Mouse (Mus musculus): ENCODE measurements around the gene Notch4.
A peak's percentile ranks its signal among the peaks of the same experiment; 100 is the strongest.

Gene Notch4

DNA sequence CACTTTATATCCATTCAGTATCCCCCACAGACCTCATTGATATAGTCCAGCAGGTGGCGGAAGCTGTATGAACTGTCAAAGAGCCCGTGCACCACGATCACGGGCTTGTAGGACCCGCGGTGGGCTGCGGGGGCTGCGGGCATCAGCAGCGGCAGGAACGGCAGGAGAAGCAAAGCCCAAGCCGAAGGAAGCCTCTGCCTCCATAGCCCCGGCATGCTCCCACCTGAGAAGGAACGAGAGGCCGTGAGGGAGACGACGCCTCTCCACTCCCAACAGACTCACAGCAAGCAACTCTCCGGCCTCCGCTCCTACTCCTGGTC, 62.7 kb downstream of the Notch4 start:
- peak; percentile 73 for DNase-seq (ENCODE audit: low spot score)

DNA sequence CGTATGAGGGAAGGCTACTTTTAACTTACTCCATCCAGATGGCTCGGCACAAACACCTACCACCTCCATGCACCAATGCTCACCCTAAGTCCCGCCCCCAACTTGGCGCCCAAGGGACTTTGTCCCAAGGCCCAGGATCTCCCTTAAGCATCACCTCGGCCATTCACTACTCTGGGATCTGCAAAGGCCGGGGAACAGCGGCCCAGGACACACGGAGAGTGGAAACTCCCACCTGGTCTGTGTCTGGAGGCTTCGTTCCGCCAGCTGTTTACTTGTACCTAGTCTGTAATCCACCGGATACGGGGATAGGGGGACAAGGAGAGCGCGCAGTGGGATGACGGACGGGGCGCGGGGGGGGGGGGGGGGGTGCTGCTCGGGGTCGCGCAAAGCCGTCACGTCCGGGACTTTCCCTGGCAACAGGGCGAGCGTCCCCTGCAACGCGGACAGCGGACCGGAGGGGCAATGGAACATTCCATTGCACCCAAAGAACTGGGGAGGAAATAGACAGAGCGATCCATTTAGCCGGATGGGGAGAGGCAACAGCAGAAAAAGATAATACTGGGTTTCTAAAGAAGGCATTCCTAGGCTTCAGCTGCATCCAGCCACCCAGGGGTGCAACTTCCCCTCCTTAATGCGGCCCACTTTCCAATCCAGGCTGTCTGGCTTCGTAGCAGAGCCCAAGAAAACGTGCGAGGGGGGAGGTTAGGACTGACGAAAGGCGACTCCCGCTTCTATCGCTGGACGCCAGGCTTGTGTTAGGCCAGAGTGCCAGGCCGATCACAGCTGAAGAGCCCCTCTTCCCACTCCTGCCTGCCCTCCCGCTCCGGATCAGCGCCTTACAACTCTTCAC, 63.2 kb downstream of the Notch4 start:
- DNase-seq (ENCODE audit: low spot score) = peak; percentile 87

DNA sequence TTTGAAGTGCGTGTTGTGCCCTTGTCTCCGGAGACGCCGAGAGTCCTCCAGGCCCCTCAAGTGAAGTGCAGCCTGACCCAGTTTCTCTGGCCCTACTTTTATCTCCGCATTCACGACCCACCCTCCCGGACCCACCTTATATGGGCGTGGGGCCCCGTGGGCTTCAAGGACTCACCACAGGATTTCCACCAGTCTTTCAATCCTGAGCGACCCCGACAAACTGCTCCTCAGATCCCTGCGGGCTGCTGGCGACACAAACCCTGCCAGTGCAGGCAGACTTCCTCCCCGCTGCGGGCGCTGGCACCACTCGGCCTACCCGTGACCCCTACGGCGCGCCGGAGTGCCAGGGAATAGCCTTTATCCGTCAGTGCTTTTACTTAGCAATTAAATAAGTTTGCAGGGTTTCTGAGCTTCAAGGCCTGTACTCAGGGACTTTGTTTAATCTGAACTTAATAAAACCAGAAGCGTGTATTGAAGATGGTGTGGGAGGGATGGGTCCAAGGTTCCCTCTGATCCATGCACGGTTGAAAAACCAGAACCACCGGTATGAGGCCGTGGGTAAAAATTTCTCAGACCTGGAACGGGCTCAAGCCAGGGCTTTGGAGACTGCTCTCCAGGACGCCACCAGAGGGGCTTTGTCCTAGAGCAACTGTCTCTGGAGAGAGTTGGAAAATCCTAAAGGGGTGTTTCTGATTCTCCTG, 64.0 kb downstream of the Notch4 start, which contains the start of gene Ppt2:
Gene Ppt2, minus strand, starts transcription at position 568 of the 701 bp plus-strand sequence.
- peak; percentile 64 for DNase-seq (ENCODE audit: low spot score)

DNA sequence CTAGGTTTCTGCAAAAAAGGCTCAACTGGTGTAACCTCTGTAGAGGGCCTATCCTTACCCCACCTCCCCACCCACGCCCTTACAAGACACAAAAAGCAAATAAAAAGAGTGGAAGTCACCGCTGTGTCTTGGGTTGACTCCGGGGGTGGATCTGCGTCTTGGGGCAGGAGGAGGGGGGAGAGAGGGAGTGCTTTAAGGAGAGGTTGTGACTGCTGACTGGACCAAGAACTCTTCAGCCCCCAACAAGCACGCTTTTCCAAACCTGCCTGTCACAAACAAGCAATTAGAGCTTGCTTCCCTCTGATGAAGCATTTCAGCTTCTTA, 64.5 kb downstream of the Notch4 start:
- no peak for DNase-seq (ENCODE audit: low spot score)

DNA sequence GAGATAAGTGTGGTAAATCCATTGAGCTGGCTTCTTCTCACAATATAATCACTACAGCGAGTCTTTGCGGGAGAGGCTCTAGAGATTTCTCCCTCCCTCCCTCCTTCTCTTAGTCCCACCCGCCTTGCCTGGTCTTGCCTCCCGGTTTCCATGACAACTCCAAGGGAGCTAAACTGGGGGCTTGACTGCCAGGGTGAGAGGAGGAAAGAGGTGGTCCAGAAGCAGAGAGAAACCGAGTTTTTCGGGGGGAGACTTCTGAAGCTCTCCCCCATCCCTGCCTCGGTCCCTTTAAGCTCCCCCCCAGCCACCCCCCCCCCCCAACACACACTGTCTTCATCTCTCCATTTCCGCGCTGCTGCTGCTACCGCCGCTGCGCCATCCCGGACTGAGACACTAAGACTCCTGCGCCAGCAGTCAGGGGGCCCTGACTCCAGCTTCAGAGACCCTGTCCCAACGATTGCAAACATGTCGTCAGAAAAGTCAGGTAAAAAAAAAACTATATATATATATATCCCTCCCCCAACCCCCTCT, 65.2 kb downstream of the Notch4 start, which contains the start of gene Prrt1:
Gene Prrt1, plus strand, starts transcription at position 313 of the 531 bp plus-strand sequence.
- DNase-seq (ENCODE audit: low spot score) = peak; percentile 35

DNA sequence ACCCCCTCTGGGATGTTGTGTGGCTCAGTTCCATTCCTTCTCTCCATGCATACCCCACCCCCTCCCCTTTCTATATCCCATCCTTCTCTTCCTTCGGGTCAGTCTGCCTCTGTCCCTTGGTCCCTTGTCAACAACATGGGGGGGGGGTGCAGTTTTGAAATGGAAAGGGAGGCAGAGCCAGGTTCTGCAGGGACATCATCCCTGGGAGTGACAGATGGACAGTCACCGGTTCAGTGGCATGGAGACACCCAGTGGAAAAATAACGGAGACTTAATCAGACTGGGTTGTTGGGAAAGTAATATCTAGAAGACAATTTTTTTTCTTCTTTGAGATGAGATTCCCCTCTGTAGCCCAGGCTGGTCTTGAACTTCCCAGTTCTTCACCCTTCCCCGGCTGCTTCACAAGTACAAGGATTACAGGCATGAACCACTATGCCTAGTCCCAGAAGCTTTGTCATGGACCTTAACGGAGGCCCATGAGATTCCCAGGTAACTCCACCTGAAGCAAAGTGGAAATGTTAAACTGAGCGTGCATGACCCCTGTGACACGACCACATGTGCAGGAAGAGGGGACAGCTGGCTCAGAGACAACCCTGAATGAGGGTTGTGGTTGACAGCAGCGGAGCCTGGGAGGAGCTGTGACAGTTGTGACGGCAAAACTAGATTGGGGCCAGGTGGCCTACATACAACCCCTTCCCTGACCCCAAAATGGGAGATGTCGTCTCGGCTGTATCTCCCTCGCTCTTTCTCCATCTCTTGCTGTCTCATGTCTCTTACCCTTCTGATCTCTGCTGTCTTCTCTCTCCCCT, 65.9 kb downstream of the Notch4 start:
- no peak for DNase-seq (ENCODE audit: low spot score)

DNA sequence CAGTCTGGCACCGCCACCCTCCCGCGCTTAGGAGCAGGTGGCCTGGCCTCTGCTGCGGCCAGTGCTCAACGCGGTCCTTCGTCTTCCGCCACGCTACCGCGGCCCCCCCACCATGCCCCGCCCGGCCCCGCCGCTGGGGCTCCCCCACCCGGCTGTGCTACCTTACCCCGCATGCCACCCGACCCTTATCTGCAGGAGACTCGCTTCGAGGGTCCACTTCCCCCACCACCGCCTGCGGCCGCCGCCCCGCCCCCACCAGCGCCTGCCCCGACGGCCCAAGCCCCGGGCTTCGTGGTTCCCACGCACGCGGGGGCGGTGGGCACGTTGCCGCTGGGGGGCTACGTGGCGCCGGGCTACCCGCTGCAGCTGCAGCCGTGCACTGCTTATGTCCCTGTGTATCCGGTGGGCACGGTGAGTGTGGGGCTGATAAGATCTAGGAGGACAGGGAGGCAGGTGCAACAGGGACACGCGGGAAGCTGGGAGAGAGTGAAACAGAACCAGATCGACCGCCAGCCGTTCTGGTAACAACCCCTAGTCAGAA, 66.8 kb downstream of the Notch4 start:
- DNase-seq (ENCODE audit: low spot score) = no peak

DNA sequence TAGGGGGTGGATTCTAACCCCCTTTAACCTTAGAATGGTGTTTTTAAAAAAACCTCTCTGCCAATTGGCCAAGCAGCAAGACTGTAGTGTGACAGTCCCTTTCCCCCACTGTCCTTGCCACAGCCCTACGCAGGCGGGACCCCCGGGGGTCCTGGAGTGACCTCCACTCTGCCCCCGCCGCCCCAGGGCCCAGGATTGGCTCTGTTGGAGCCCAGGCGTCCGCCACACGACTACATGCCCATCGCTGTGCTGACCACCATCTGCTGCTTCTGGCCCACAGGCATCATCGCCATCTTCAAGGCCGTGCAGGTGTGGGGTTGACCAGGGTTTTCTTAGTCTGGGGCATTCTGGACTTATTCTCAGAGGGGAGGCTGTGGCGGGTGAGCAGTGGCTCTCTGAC, 67.6 kb downstream of the Notch4 start:
- no peak for DNase-seq (ENCODE audit: low spot score)

DNA sequence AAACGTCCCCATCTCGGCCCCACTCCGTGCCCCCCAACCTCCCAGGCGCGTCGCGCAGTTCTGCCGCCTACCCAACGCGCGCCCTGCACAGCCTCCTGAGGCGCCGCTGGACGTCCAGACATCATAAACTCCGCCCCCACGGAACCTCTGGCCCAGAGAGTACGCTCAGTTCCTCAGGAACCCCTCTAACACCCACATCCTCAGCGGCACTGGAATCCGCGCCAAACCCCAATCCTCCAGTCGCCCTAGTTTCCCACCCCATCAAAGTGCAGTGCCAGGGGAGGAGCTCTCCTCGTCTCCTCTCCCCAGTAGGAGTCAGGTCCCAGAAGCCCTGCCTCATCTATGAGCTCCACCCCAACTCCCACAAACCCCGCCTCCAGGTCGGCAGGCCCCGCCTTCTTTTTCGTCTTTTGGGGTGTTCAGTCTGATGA, 68.2 kb downstream of the Notch4 start:
- no peak for DNase-seq (ENCODE audit: low spot score)

DNA sequence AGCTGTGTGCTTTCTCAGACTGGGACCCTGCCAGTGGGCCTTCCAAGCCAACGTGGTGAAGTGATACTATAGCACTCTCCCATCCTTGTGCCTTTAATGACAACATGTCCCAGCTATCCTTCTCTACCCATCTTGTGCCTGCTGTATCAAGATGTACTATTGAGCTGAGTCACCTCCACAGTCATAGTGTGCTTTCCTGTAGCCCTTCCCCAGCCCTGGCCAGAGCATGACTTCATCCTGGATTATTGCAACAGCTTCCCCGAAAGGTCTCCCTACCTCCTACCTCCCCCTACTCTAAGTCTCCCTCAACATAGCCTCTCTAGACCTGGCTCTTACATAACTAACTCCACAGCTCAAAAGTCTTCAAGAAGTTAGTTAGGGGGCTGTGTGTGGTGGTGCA, 71.6 kb downstream of the Notch4 start:
- DNase-seq (ENCODE audit: low spot score) = no peak

DNA sequence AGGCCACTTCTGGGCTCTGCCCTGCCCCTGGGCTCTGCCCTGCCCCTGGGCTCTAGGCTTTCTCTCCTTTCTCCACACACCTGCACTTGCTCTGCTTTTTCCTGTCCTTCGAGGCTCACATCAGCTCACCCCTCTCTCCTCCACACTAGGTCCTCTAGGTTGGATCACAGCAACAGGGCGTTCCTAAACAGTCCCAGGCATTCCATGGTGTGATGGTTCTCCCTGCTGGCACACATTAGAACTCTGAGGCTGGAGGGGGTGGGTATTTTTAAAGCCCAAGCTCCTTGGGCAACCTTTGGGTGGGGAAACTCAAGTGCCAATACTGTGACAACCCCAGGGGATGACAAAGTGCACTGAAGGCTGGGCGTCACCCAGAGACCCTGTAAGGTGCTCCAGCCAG, 73.4 kb downstream of the Notch4 start:
- no peak for DNase-seq (ENCODE audit: low spot score)

Data from MN1 (cell line).